Mouse (Mus musculus): ENCODE measurements around the gene Smim6.

GRCm38 (mm10) chr11:115878071-115878470 lies 33.7 kb upstream of the Smim6 start:
- TF ChIP-seq CTCF (IDR thresholded peaks at IDR 0.05; ENCODE audit: control insufficient read depth, insufficient read depth, low read length) (no peak), POLR2A (IDR thresholded peaks at IDR 0.05; ENCODE audit: borderline replicate concordance, control insufficient read depth, low read depth, low read length) (no peak)
